Mouse (Mus musculus): ENCODE data around the gene Scn8a.

DNA sequence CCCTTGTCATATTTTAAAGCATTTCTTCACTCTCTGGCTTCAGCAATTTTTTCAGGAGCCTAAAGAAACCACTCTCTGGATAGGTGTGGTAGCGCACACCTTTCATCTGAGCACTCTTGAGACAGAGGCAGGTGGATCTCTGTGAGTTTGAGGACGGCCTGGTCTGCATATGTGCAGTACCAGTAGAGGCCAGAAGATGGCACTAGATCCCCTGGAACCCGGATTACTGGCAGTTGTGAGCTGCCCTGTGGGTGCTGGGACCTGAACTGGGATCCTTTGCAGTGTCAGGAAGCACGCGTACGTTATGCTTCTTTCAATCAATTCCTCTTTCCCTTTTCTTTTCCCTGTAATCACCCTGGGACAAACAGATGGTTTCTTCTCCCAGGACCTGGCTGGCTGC, 22.5 kb upstream of the Scn8a start:
- no peak for TF ChIP-seq GATA1 (IDR thresholded peaks at IDR 0.05; ENCODE audit: borderline replicate concordance, low read length)
- no peak for TF ChIP-seq FLI1 (IDR thresholded peaks at IDR 0.05; ENCODE audit: low read length)

Data from megakaryocyte, embryonic 14.5 days (primary cell).